Mouse (Mus musculus): Measurements from ENCODE around the gene Skor1.

GRCm38 (mm10) chr9:63146856-63147274 is 1.9 kb downstream of the Skor1 start:
- TF ChIP-seq CTCF (IDR thresholded peaks at IDR 0.05; ENCODE audit: low read depth) (no peak), EP300 (IDR thresholded peaks at IDR 0.05; ENCODE audit: low read depth) (no peak)
